Mouse (Mus musculus): Measurements from ENCODE around the gene Ptger2.
A peak's percentile ranks its signal among the peaks of the same experiment; 100 is the strongest.
"Not testable (repeated sequence)": the region's sequence is repeated elsewhere in the genome, so short reads cannot be mapped to it uniquely, and the experiment has no call there.

Ptger2 gene

DNA sequence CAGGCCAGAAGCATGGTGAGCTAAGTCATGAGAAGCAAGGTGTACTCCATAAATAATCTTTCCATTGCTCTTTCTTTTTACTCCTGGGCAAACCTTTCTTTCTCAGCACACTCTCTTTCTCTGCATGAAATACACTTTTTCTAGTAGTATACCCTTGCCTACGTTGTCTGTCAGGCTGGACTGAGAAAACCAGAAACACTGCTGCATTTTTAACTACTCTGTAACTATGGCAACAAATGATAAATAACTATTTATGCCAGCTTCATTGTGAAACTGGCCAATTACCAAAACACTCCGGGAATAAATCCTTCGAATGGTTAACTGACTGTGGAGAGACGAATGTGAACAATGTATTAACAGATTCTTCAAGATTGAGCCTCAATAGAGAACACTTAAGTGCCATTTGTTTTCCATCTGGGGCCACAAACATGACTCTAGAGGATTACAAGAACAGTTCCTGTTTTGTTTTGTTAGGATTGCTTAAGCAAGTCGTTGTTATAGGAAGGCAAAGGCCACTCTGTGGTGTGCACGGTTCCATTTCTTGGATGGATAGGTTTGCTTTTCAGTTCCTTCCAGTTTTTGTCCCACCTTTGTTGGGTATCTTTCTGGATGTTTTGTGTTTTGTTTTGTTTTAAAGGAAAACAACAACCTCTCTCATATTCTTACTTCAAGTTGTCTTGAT lies at the start of gene Ptger2:
TSS of gene Ptger2 (plus strand) at position 522 of the 682 bp plus-strand sequence.
- not testable (repeated sequence) for DNase-seq (ENCODE audit: low spot score)

DNA sequence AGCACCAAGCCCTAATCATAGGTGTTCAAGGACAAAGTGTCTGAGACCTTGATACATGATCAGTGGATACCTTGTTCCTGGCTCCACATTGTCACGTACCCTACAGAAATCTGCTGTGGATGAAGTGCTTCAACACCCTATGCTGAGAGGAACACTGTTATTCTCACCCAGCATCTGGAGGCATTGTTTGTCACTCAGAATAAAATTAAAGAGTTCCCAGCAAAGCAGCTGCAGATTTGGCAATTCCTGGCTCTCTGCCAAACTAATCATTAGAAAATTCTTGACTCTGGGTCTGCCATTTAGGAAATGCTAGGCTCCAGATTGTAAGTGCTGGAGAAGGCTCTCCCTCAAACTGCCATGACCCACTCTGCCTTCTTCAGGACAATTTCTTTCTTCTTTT lies 27.2 kb upstream of the Ptger2 start:
- no peak for DNase-seq (ENCODE audit: low spot score)

DNA sequence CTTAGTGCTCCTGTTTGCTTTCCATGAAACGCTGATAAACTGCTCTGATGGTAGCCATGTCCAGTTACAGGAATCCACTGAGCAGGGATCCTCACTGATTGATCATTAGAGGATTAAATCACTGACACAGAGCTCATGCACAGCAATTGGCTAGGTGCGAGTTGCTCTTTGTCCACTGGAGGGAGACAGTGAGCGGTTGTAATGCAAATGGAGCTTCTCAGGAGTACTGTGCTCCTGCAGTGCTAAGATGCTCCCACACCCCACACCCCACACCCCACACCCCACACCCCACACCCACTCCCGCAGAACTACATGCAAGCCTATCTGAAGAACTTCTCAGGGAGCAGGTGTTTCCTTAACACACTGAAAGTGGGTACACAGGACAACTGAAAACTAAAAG lies 10.7 kb upstream of the Ptger2 start:
- DNase-seq (ENCODE audit: low spot score): peak; percentile 7

DNA sequence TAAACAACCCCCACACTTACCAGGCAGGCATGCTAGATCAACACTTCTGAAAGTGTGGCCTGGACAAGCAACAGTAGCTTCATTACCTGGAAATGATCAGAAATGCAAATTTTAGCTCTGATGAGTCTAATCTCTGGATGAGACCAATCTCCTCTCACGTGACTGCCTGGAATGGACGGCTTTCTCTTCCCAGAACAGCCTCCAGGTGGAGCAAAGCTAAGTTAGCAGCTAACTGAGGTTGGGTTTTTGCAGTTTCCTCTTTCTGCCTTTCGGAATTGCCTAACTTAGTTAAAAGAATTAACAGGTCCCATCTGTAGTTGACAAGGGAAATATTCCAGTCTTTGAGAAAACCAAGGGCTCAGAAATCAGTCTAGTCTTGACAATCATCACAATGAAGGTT lies 8.1 kb upstream of the Ptger2 start:
- DNase-seq (ENCODE audit: low spot score): no peak

DNA sequence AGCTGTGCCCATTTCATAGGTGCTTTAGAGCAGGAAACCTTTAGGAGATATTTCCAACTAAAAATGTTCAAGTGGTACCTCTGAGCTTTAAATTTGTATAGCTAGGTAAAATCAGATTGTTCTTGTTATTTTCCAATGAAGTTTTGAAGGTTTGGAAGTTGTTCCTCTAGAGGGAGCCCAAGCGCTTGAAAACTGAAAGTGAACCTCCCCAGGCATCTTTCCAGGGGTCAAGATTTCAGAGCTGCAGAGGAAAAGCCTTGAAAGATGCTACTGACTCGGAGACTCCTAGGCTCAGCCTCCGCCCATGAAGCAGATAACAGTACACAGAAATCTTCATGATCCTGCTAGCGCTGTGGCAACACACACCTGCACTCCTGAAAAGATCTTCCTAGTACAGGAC lies 6.5 kb upstream of the Ptger2 start:
- DNase-seq (ENCODE audit: low spot score): peak; percentile 21

DNA sequence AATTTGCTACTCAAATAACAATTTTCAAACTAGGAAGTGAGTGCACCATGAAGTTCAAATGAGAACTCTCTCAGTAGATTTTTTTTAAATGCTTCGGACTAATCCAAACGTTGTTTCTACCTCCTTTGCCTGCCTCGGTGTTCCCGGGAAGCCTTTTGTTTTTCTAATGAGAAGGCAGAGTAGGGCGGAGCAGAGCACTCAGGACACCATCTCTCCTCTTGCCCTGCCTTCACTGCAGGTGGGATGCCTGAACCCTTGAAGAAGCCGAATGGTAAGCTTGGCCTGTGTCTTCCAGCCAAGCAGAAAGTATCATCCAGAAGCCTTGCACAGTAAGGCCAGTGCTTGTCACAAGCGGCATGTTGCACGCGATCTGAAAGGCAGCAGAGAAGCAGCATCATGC lies 3.9 kb upstream of the Ptger2 start:
- no peak for DNase-seq (ENCODE audit: low spot score)

DNA sequence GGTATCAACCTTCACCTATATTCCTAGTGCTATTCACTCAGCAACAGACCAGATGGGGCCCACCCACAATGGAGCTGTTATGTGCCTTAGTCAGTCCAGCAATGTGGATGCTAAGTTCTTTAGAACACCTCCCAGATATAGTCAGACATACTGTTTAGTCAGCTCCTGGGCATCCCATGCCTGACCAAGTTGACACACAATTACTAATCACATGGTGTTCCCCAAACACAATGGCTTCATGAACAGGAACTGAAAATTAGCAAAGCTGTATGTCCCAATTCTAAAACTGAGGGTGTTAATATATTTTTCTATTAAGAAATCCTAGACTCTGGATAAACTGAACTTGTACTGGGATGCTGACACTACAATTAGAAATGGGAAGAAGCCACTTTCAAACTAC lies 1.7 kb upstream of the Ptger2 start:
- DNase-seq (ENCODE audit: low spot score): no peak

DNA sequence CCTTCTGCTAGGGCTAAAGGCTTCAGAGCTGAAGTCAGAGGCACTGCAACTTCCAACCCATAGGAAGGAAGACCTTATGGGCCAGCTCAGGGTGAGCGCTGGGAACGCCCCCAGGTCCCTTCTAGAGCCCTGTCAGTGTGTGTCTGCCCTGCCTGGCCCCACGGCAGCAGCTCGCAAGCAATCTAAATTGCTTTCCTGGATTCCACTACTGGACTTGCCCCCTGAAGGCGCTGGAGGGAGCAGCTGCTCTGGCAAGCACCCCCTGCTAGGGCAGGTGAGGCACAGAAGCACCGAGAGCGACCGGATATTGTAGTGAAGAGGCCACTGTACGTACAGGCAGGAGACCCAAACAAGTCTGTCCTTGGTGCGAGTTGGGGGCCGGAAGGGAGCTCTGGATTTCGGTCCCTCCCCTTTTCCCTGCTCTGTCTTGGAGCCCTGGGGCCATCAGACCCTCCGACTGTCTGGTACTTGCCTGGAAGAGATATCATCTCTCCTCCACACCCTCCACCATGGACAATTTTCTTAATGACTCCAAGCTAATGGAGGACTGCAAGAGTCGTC lies 541 bp downstream of the Ptger2 start:
- DNase-seq (ENCODE audit: low spot score): no peak

DNA sequence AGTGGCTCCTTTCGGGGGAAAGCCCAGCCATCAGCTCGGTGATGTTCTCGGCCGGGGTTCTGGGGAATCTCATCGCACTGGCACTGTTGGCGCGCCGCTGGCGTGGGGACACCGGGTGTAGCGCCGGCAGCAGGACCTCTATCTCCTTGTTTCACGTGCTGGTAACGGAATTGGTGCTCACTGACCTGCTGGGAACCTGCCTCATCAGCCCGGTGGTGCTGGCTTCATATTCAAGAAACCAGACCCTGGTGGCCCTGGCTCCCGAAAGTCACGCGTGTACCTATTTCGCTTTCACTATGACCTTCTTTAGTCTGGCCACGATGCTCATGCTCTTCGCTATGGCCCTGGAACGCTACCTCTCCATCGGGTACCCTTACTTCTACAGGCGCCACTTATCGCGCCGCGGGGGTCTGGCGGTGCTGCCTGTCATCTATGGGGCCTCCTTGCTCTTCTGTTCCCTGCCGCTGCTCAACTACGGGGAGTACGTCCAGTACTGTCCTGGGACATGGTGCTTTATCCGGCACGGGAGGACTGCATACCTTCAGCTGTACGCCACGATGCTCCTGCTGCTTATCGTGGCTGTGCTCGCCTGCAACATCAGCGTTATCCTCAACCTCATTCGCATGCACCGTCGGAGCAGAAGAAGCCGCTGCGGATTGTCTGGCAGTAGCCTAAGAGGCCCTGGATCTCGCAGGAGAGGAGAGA lies 1.2 kb downstream of the Ptger2 start:
- no peak for DNase-seq (ENCODE audit: low spot score)

DNA sequence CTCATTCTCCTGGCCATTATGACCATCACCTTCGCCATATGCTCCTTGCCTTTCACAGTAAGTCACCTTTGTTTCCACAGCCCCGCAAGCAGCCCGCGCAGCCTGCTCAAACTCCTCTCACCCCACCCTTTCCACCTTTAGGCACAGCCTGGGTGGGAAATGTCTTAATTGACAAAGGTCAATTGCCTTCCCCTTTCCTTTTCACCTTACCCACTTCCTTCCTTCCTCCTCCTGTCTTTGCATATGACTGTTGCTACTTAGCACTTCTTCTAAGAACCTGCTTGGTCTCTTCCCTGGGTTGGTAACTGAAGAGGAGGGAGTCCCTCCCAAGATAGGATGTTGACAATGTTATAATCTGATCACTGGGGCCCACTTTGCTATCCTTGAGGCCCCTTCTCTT lies 1.8 kb downstream of the Ptger2 start:
- no peak for DNase-seq (ENCODE audit: low spot score)

DNA sequence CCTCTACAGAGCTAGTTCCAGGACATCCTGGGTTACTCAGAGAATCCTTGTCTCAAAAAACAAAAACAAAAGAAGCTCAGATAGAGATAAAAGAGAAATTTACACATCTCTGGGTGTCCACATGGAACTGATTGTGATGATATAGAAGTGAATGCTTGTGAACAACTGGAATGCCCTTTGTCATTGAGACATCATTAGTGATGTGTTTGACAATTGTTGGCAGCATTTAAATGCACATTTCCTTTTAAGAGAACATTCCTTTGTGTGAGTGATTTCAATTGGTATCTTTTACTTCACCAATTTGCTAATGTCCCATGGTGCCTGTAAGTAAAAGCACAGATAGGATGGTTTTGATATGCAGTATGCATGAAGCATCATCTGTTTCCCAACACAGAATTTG lies 6.3 kb downstream of the Ptger2 start:
- DNase-seq (ENCODE audit: low spot score): no peak

DNA sequence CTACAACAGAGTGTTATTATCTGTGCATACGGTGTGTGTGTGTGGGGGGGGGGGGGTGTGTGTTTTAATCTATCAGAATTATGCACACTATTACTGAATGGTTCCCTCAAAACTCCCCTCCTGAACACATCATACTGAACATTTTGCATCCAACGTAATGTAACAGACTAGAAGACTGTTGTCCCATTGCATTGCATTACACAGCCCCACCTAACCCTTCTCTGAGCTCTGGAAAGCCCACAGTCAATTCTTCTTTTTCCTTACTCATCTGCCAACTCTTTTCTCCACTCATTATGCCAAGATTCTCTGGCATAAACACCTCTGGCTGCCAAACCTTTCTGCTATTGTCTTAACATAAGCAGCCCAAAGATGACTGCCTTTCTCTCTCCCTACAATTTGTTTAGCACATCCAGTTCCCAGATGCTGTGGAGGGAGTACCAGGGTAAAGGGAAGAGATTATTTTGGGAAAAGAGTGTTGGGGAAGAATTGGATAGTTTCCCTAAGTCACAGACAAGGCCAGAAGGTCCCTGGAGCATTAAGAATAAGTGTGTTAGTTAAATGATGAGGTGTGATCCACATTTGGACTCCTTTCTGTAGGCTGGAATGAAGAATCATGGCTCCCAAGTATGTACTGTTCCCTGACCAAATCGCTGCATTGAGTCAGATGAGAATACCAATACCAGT lies 12.2 kb downstream of the Ptger2 start:
- DNase-seq (ENCODE audit: low spot score): no peak

DNA sequence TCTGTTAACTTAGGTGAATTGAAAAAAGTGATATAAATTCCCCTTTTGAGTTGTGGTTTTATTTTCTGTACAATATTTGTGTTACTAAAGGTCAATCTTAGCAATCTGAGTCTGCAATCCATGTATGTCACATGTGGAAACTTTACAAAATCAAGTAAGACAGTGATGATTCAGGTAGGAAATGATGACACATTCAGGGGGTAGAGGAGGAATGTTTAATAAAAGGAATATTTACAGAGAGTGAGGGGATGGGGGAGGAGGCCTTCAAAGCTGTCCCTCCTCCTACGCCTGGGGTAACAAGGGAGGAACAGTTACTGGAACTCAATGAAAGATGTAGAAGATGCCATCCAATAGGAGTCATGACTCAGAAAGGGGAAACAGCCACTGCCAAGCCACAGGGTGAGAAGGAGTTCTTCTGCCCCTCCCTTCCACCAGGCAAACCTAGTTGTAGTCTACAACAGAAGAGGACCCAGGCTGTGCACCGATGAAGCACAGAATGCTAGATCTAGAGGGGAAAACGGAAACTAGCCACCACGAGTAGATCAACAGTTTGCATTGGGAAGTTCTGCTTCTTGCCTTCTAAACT lies 17.8 kb downstream of the Ptger2 start:
- no peak for DNase-seq (ENCODE audit: low spot score)

DNA sequence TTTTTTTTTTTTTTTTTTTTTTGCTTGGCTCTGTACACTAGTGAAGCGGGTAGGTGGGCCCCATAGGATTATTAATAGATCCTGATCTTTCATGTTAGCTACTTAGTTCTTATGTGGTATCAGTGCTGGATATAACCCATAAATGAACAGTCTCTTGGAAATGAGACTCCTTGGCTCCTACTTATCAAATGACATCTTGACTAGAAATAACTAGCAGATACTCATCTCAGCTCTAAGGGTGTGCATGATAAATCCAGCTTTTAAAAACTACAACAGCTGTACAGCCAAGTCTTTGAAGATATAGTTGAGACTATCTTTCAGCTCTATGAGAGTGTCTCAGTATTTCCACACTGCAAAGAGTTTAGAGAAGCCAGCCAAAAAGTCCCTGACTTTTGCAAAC lies 21.2 kb downstream of the Ptger2 start:
- no peak for DNase-seq (ENCODE audit: low spot score)

DNA sequence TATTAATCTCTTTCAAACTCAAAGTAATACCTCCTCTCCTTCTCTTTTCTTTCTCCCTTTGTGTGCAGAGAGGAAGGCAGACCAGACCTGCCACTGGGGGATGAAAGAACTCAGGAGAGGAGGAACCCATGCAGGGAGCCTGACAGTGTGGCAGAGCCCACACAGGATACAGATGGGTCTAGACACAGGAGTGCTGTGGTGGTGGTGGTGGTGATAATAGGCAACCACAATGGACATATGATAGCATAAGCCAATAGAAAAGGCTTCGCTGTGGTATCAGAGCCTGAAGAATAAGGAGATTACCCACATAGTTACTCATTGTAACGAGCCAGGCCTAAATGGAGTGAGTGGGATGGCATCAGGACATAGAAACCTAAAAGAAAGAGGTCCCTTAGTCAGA lies 23.3 kb downstream of the Ptger2 start:
- no peak for DNase-seq (ENCODE audit: low spot score)

DNA sequence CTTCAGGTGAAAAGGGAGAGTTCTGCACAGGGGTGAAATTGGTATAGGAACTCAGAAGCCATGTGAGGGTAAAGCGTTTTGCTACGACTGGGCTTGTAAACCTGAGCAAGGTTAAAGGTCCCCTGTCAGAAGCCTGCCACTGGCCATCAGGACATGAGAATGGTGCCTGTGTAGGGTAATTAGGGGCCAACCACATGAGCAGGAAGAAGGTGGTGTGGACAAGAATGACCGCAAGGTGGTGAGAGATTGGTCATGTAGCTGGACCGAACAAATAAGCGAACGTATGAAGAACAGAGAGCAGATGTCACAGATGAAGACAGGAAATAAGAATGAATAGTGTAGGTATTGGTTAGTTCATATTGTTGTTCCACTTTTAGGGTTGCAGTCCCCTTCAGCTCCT lies 23.7 kb downstream of the Ptger2 start:
- no peak for DNase-seq (ENCODE audit: low spot score)

DNA sequence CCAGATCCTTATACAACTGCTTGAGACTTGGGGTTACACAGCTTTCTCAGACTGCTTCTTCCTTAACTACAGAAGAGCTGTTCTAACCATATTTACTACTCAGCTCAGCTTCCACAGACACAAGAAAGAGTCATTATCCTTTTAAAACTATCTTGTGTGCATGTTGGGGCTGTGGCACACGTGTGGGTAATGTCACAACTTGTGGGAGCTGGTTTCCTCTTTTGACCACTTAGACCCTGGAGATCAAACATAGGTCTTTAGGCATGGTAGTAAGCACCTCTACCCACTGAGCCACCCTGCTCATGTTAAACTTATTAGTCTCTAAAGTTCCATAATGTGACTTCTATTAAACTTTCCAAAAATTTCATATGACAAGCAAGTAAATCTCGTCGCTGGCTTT lies 33.6 kb downstream of the Ptger2 start:
- no peak for DNase-seq (ENCODE audit: low spot score)

DNA sequence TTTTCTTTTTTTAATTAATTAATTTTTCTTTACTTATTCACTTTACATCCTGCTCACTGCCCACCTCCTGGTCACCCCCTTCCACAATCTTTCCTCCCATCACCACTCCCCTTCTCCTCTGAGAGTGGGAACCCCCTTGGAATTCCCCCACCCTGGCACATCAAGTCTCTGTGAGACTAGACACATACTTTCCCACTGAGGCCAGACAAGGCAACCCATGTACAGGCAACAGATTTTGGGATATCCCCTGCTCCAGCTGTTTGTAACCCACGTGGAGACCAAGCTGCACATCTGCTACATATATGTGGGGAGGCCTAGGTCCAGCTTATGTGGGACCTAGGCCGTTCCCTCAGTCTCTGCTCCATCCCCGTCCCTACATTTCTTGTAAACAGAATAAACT lies 46.3 kb downstream of the Ptger2 start:
- no peak for DNase-seq (ENCODE audit: low spot score)

DNA sequence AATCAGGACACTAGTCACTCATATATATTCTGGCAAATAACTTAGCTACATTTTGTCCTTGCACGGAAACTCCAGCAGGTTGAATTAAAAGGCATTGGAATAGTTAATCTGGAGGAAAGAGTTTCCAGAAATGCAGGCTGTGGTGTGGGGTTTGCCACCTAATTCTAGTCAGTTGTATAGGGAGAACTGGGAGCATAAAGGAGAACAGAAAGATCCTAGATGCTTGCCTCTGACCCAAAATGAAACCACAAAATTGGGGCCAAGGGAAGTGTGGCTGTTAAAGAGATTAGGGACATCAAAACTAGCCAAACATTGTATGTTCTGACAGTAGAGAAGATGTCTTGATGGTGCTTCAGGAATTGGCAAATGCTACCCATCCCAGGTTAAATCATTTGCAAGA lies 48.6 kb downstream of the Ptger2 start:
- no peak for DNase-seq (ENCODE audit: low spot score)

DNA sequence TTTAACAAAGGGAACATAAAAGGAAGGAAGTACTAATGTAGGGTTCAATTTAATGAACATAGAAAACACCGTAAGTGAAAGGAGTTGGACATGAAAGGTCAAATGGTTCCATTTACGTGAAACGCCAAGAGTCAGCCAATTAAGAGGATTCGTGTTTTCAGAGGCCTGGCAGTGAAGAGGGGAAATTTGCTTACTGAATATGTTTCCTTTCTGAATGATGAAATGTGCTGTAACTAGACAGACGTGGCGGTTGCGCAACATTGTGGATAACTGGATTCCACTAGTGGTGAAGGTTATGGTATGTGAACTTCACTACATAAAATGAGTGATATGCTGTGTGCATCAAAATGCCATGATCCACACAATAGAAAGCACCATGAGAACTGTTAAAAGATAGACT lies 50.1 kb downstream of the Ptger2 start:
- DNase-seq (ENCODE audit: low spot score): no peak

DNA sequence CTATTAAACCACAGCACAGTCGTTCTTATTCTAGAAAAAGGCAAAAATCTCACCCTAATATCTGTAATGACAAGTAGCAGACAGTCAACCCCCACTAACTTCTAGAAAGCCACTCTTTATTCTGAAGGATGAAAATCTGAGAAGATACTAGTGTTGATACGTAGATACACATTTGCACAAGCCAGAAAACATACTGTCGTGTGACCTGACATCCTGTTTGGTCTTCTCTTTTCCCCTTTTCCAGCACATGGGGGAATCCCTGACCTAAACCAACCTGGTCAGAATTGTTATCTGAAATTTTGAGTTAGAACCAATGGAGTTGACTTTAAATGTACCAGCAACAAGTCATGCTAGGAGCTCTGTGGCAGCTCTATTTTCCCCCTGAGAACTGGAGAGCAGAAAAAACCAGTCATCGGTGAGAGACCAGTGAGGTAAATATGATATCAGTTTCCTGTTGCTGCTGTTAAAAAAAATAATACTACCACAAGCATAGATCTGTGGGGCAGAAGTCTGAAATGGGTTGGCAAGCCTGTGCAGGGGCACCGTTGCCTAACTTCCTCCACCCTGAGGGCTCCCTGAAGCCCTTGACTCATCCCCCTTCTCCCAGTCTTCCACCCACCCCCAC lies 53.0 kb downstream of the Ptger2 start:
- no peak for DNase-seq (ENCODE audit: low spot score)

DNA sequence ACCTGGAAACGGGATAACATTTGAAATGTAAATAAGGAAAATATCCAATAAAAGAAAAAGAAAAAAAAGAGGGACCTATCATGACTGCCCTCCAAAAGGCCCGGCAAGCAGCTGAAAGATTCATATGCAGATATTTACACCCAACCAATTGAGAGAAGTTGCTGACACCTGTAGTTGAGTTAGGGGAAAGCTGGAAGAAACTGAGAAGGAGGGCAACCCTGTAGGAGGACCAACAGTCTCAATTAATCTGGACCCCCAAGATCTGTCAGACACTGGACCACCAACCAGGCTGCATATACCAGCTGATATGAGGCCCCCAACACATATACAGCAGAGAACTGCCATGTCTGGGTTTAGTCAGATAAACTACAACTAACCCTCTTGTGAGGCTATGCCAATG lies 60.1 kb downstream of the Ptger2 start:
- DNase-seq (ENCODE audit: low spot score): no peak

All from MN1 (cell line).